Mouse (Mus musculus): ENCODE data around the gene Sec16a.

GRCm38 (mm10) chr2:26486264-26486810 is 41.3 kb upstream of the Sec16a start:
- TF ChIP-seq POLR2A (IDR thresholded peaks at IDR 0.05; ENCODE audit: borderline replicate concordance, extremely low read depth, low read depth, low read length) = no peak
- no peak for TF ChIP-seq CTCF (IDR thresholded peaks at IDR 0.05; ENCODE audit: insufficient read depth, low read length)
